Mouse (Mus musculus) heart, embryonic 14.5 days (tissue): ENCODE results near the gene Crip1. TPM values are rescaled to one million over a fixed set of nuclear protein-coding genes. Genes with fewer than 3 reads are reported as not detected.

Source experiments
- ATAC-seq: fragments of 200-750 bp; cut with Nextera tagmentation; 2 replicates; pipeline ENCODE4 v1.8.0; 2017; ENCODE audit warnings: low read depth, moderate TSS enrichment; ENCODE audit not compliant: insufficient number of reproducible peaks, insufficient read depth, low FRiP score
- H3K27ac ChIP-seq, 2 experiments: fragments of 200-500 bp in 1 of 2; fragments of 300-500 bp in 1 of 2; sonication (generic) in 1 of 2; replicated peaks in 1 of 2; 2 replicates each; pipeline ENCODE4 v1.5.1; 2012 to 2014; ENCODE audit warnings: low read depth in 2 of 2, low read length in 2 of 2, control low read depth in 1 of 2, mild to moderate bottlenecking in 1 of 2, mixed read lengths in 1 of 2; ENCODE audit not compliant: control insufficient read depth in 1 of 2, insufficient read depth in 1 of 2
- H3K27me3 ChIP-seq: fragments of 300-500 bp; sonication (generic); 2 replicates; pipeline ENCODE4 v1.6.1; 2014; ENCODE audit warnings: mild to moderate bottlenecking, low read length, control low read depth; ENCODE audit not compliant: control insufficient read depth, insufficient read depth
- H3K36me3 ChIP-seq: fragments of 300-500 bp; sonication (generic); 2 replicates; pipeline ENCODE4 v1.6.1; 2014; ENCODE audit warnings: mild to moderate bottlenecking, control low read depth, low read length, mixed read lengths; ENCODE audit not compliant: control insufficient read depth, insufficient read depth
- H3K4me1 ChIP-seq, 2 experiments: fragments of 200-500 bp in 1 of 2; fragments of 300-500 bp in 1 of 2; sonication (generic) in 1 of 2; 2 replicates each; pipeline ENCODE4 v1.6.1; 2012 to 2014; ENCODE audit warnings: low read length in 2 of 2, control low read depth in 1 of 2, mixed read lengths in 1 of 2; ENCODE audit not compliant: control insufficient read depth in 2 of 2, insufficient read depth in 2 of 2
- H3K4me2 ChIP-seq: fragments of 300-500 bp; sonication (generic); 2 replicates; pipeline ENCODE4 v1.6.1; 2014; ENCODE audit warnings: mild to moderate bottlenecking, low read length
- H3K4me3 ChIP-seq, 2 experiments: fragments of 200-500 bp in 1 of 2; fragments of 300-500 bp in 1 of 2; sonication (generic) in 1 of 2; 2 replicates each; pipeline ENCODE4 v1.5.1; 2012 to 2014; ENCODE audit warnings: low read length in 2 of 2, mild to moderate bottlenecking in 2 of 2, control low read depth in 1 of 2, low read depth in 1 of 2, moderate library complexity in 1 of 2; ENCODE audit not compliant: control insufficient read depth in 1 of 2, insufficient read depth in 1 of 2
- H3K9ac ChIP-seq: fragments of 300-500 bp; sonication (generic); 2 replicates; pipeline ENCODE4 v1.6.1; 2014; ENCODE audit warnings: mild to moderate bottlenecking, low read length
- H3K9me3 ChIP-seq: fragments of 300-500 bp; sonication (generic); 2 replicates; pipeline ENCODE4 v1.6.1; 2016; ENCODE audit warnings: low read length, control low read depth; ENCODE audit not compliant: control insufficient read depth
- WGBS: fragments of 180-500 bp; shearing (Covaris S2); extraction: QIAGEN DNeasy Blood & Tissue Kit; methylation state at CpG from one replicate; pipeline ENCODE4 v1.1.7; 2014; 5-methylcytosine and 5-hydroxymethylcytosine counted together
- polyA plus RNA-seq: library from polyadenylated mRNA; unstranded; fragments of >200 nt; fragmentation: Nextera tagmentation; extraction: Ambion mirVana; gene quantifications from 2 replicates; pipeline ENCODE4 v1.2.1, GENCODE M21; 2014

Gene Crip1
- polyA plus RNA-seq, 1 experiment from 2014 or later, result 586 TPM

GRCm38 (mm10) chr12:113133260-113133659 is 12.9 kb upstream of the Crip1 start:
- peak overlapping the region; percentile 94 to 97 for H3K27ac ChIP-seq
- WGBS, result 62% methylated on average over 9 of the region's 9 CpGs
- no peaks in the 10 kb centered on the region for H3K27me3 ChIP-seq
- peak overlapping the region; percentile 38 for H3K4me2 ChIP-seq
- H3K36me3 ChIP-seq, result peaks cover 88% of the 10 kb centered on the region
- H3K9me3 ChIP-seq, result no peaks in the 10 kb centered on the region
- no peak for ATAC-seq
- peak overlapping the region; percentile 52 for H3K9ac ChIP-seq
- H3K4me3 ChIP-seq, result no peak overlapping the region
- peaks cover 60 to 65% of the 10 kb centered on the region in 2 experiments for H3K4me1 ChIP-seq

GRCm38 (mm10) chr12:113133861-113134403 is 12.2 kb upstream of the Crip1 start:
- Histone ChIP-seq H3K4me2 (peak overlapping the region; percentile 38; the same call in 1 of the 2 replicates), H3K4me1 (peaks cover 65 to 71% of the 10 kb centered on the region in 2 experiments), H3K36me3 (peaks cover 88% of the 10 kb centered on the region), H3K27me3 (no peaks in the 10 kb centered on the region), H3K9ac (peak overlapping the region; percentile 52), H3K4me3 (no peak overlapping the region), H3K9me3 (no peaks in the 10 kb centered on the region), H3K27ac (peak overlapping the region; percentile 94 to 97)
- no peak for ATAC-seq
- WGBS, result 41% methylated on average over 5 of the region's 5 CpGs

- Histone ChIP-seq H3K27me3 (no peaks in the 10 kb centered on the region), H3K4me2 (no peak overlapping the region), H3K4me1 (peaks cover 71 to 77% of the 10 kb centered on the region in 2 experiments), H3K9ac (peak overlapping the region; percentile 47; the same call in 1 of the 2 replicates), H3K4me3 (no peak overlapping the region), H3K27ac (peak overlapping the region in 1 of 2 experiments; percentile 97; a peak in 2 of 4 replicates), H3K36me3 (peaks cover 82% of the 10 kb centered on the region), H3K9me3 (no peaks in the 10 kb centered on the region)
- WGBS, result 60% methylated on average over 4 of the region's 4 CpGs
- no peak for ATAC-seq
These were observed 11.6 kb upstream of the Crip1 start for GRCm38 (mm10) chr12:113134502-113134901.

GRCm38 (mm10) chr12:113135401-113135800 is 10.7 kb upstream of the Crip1 start:
- no peaks in the 10 kb centered on the region for H3K27me3 ChIP-seq
- H3K4me1 ChIP-seq, result peaks cover 74 to 81% of the 10 kb centered on the region in 2 experiments
- no peak overlapping the region for H3K4me2 ChIP-seq
- H3K9ac ChIP-seq, result peak overlapping the region; percentile 47
- ATAC-seq, result no peak
- H3K27ac ChIP-seq, result no peak overlapping the region; a peak in 1 of 4 replicates
- peaks cover 73% of the 10 kb centered on the region for H3K36me3 ChIP-seq
- 76% methylated on average over 7 of the region's 7 CpGs for WGBS
- H3K4me3 ChIP-seq, result no peak overlapping the region
- H3K9me3 ChIP-seq, result no peaks in the 10 kb centered on the region

- no peaks in the 10 kb centered on the region for H3K9me3 ChIP-seq
- peaks cover 73 to 79% of the 10 kb centered on the region in 2 experiments for H3K4me1 ChIP-seq
- H3K27ac ChIP-seq, result peak overlapping the region; percentile 91 to 99; a peak in 3 of 4 replicates
- peaks cover 66% of the 10 kb centered on the region for H3K36me3 ChIP-seq
- H3K9ac ChIP-seq, result peak overlapping the region; percentile 71; the same call in 1 of the 2 replicates
- H3K4me3 ChIP-seq, result no peak overlapping the region
- 55% methylated on average over 17 of the region's 17 CpGs for WGBS
- H3K4me2 ChIP-seq, result 0 out of 2 replicates have a peak overlapping the region, but pooled peaks have one; percentile 2
- no peak for ATAC-seq
- H3K27me3 ChIP-seq, result no peaks in the 10 kb centered on the region
These were observed 9.6 kb upstream of the Crip1 start for GRCm38 (mm10) chr12:113136492-113137020.

GRCm38 (mm10) chr12:113137260-113138213 is 8.6 kb upstream of the Crip1 start:
- Histone ChIP-seq H3K9ac (peak overlapping the region; percentile 99), H3K4me2 (peak overlapping the region; percentile 96), H3K27ac (peak overlapping the region; percentile 91 to 99), H3K4me3 (no peak overlapping the region), H3K4me1 (peaks cover 67 to 70% of the 10 kb centered on the region in 2 experiments), H3K36me3 (peaks cover 63% of the 10 kb centered on the region), H3K27me3 (no peaks in the 10 kb centered on the region), H3K9me3 (no peaks in the 10 kb centered on the region)
- ATAC-seq, result peak; percentile 17
- WGBS, result 33% methylated on average over 18 of the region's 18 CpGs

GRCm38 (mm10) chr12:113138291-113138690 is 7.8 kb upstream of the Crip1 start:
- Histone ChIP-seq H3K4me2 (peak overlapping the region; percentile 96), H3K27me3 (no peaks in the 10 kb centered on the region), H3K9ac (peak overlapping the region; percentile 99)

More at GRCm38 (mm10) chr12:113138291-113138690, 7.8 kb upstream of the Crip1 start:
- 33% methylated on average over 6 of the region's 6 CpGs for WGBS
- Histone ChIP-seq H3K4me3 (no peak overlapping the region), H3K9me3 (no peaks in the 10 kb centered on the region), H3K27ac (peak overlapping the region; percentile 86 to 99), H3K4me1 (peaks cover 66 to 71% of the 10 kb centered on the region in 2 experiments), H3K36me3 (peaks cover 66% of the 10 kb centered on the region)
- ATAC-seq, result no peak
